Mouse (Mus musculus) heart, postnatal 10 days (tissue): Measurements from ENCODE around the gene Atp6v1a. TPM values are rescaled to one million over a fixed set of nuclear protein-coding genes. Genes with fewer than 3 reads are reported as not detected.

Experiments
- DNase-seq, 2 experiments: peaks; one replicate each; pipeline ENCODE4 v3.0.0; 2021
- intact Hi-C: fragments of 180-260 bp; cut with DNase I; formaldehyde crosslinking; loops from one replicate; pipeline ENCODE4 v1.15.1; 2025
- total RNA-seq, 2 experiments: library from RNA; stranded (reverse); gene quantifications; 2 replicates each; pipeline ENCODE4 v1.2.3; 2021

The Atp6v1a gene
- total RNA-seq, 2 experiments from 2014 or later = 45.2 to 50.3 TPM

- DNase-seq = peak; percentile 84
- intact Hi-C loops = loop anchor here (5.0 kb wide), 1 partner anchor 78 kb away; the partner anchor contains the start of gene Gramd1c
Measured at GRCm38 (mm10) chr16:44140186-44140787, 782 bp upstream of the Atp6v1a start.

- intact Hi-C loops = loop anchor here (2.0 to 5.0 kb wide), 2 partner anchors 34 to 252 kb away; partner anchors contain the start of genes Ccdc191 and Usf3
- DNase-seq = peak; percentile 93
Measured at GRCm38 (mm10) chr16:44138979-44139535, 448 bp downstream of the Atp6v1a start.

- no peak for DNase-seq
- intact Hi-C loops = loop anchor here (2.0 to 5.0 kb wide), 2 partner anchors 34 to 251 kb away; partner anchors contain the start of genes Ccdc191 and Usf3
Measured at GRCm38 (mm10) chr16:44138377-44138978, 1.0 kb downstream of the Atp6v1a start.

GRCm38 (mm10) chr16:44136511-44137021 lies 2.9 kb downstream of the Atp6v1a start:
- intact Hi-C loops = loop anchor here (5.0 kb wide), 1 partner anchor 249 kb away; the partner anchor contains the start of gene Ccdc191
- DNase-seq = no peak

GRCm38 (mm10) chr16:44133187-44133586 lies 6.3 kb downstream of the Atp6v1a start:
- intact Hi-C loops = no loop called here
- DNase-seq = no peak

GRCm38 (mm10) chr16:44132300-44132699 lies 7.2 kb downstream of the Atp6v1a start:
- intact Hi-C loops = no loop called here
- DNase-seq = no peak

- intact Hi-C loops = no loop called here
- DNase-seq = no peak
Measured at GRCm38 (mm10) chr16:44126437-44126836, 13.1 kb downstream of the Atp6v1a start.

GRCm38 (mm10) chr16:44125436-44125835 lies 14.1 kb downstream of the Atp6v1a start:
- DNase-seq = no peak
- intact Hi-C loops = no loop called here

GRCm38 (mm10) chr16:44124713-44125112 lies 14.8 kb downstream of the Atp6v1a start:
- intact Hi-C loops = no loop called here
- DNase-seq = no peak

- no peak for DNase-seq
Measured at GRCm38 (mm10) chr16:44123786-44124185, 15.7 kb downstream of the Atp6v1a start.

GRCm38 (mm10) chr16:44122982-44123725 lies 16.4 kb downstream of the Atp6v1a start:
- DNase-seq = no peak
- intact Hi-C loops = no loop called here

More at GRCm38 (mm10) chr16:44123786-44124185, 15.7 kb downstream of the Atp6v1a start:
- intact Hi-C loops = no loop called here

GRCm38 (mm10) chr16:44122574-44122973 lies 16.9 kb downstream of the Atp6v1a start:
- intact Hi-C loops = no loop called here
- DNase-seq = no peak

- no peak for DNase-seq
- intact Hi-C loops = no loop called here
Measured at GRCm38 (mm10) chr16:44122122-44122521, 17.4 kb downstream of the Atp6v1a start.

GRCm38 (mm10) chr16:44119753-44120501 lies 19.6 kb downstream of the Atp6v1a start:
- DNase-seq = no peak

GRCm38 (mm10) chr16:44109002-44109401 lies 30.5 kb downstream of the Atp6v1a start:
- DNase-seq = peak; percentile 45 to 50
- intact Hi-C loops = no loop called here

More at GRCm38 (mm10) chr16:44119753-44120501, 19.6 kb downstream of the Atp6v1a start:
- intact Hi-C loops = no loop called here

- DNase-seq = no peak
- intact Hi-C loops = no loop called here
Measured at GRCm38 (mm10) chr16:44105211-44105610, 34.3 kb downstream of the Atp6v1a start.

GRCm38 (mm10) chr16:44103806-44104766 lies 35.4 kb downstream of the Atp6v1a start:
- DNase-seq = no peak
- intact Hi-C loops = loop anchor here (5.0 kb wide), 1 partner anchor 43 kb away; no protein-coding TSS in a partner anchor

- no peak for DNase-seq
- intact Hi-C loops = loop anchor here (5.0 kb wide), 1 partner anchor 44 kb away; no protein-coding TSS in a partner anchor
Measured at GRCm38 (mm10) chr16:44102925-44103324, 36.6 kb downstream of the Atp6v1a start.
